Mouse (Mus musculus) gastrocnemius, adult 18-20 months (tissue): Measurements from ENCODE around the gene Tmem9. TPM values are rescaled to one million over a fixed set of nuclear protein-coding genes. Genes with fewer than 3 reads are reported as not detected.

Source experiments
- DNase-seq: peaks from one replicate; pipeline ENCODE4 v3.0.0; 2021; ENCODE audit warnings: low spot score
- total RNA-seq, 2 experiments: library from RNA; stranded (reverse); gene quantifications; 2 replicates each; pipeline ENCODE4 v1.2.3; 2021

Gene Tmem9
- total RNA-seq, 2 experiments from 2014 or later = 5.9 to 7.0 TPM

DNA sequence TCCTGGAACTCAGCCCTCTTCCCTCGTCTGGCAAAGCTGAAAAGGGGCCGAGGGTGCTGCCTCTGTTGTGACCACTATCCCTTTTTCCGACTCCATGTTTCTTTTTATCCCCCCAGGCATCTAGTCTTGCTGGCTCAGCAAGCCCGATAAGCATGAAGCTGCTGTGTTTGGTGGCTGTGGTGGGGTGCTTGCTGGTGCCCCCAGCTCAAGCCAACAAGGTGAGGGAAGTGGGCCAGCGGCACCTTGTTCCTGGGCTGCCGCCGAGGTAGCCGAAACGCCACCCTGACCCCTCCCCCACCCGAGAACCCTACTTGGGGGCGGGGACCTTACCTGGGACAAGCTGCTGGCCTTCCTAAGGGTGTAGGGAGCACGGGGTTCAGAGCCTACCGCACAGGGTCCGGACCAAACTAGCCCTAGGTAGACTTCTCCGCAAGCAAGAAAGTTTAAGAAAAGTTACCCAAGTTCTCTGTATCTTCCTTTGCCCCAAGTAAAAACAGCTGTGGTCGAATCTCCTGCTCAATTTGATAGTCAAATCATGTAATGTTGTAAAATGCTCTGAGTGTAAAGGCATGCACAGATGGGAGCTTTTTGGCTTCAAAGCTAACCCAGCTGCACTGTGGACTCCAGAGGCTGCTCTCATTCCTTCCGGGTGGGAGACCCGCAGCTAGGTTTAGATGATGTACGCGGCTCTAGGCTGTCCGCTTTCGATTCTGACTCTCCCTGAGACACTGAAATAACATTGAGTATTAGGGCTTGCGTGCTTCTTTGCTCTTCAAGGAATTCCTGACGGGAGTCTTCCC lies 10.6 kb downstream of the Tmem9 start:
- DNase-seq = no peak

DNA sequence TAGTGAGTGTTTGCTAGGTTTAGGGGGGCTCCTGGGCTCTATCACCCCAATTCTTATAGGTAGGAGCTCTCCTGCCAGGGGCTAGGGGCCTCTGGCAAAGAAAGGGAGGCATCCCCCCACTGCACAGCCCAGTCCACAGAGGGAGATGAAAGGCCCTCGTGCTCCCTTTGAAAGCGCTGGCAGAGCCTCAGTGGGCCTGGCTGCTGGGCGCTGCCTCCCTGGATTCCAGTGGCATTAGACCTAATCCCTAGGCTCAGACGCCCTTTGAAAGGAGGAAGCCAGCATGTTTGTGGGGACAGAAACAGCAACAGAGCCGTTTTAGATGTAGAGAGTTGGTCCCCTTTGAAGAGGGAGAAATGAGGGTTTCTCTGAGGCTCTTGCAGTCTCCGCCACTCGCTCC lies 22.3 kb downstream of the Tmem9 start:
- no peak for DNase-seq

- DNase-seq = no peak
Observed at GRCm38 (mm10) chr1:136031697-136032096, 23.7 kb downstream of the Tmem9 start.

GRCm38 (mm10) chr1:136032961-136033360 lies 25.0 kb downstream of the Tmem9 start:
- DNase-seq = no peak

DNA sequence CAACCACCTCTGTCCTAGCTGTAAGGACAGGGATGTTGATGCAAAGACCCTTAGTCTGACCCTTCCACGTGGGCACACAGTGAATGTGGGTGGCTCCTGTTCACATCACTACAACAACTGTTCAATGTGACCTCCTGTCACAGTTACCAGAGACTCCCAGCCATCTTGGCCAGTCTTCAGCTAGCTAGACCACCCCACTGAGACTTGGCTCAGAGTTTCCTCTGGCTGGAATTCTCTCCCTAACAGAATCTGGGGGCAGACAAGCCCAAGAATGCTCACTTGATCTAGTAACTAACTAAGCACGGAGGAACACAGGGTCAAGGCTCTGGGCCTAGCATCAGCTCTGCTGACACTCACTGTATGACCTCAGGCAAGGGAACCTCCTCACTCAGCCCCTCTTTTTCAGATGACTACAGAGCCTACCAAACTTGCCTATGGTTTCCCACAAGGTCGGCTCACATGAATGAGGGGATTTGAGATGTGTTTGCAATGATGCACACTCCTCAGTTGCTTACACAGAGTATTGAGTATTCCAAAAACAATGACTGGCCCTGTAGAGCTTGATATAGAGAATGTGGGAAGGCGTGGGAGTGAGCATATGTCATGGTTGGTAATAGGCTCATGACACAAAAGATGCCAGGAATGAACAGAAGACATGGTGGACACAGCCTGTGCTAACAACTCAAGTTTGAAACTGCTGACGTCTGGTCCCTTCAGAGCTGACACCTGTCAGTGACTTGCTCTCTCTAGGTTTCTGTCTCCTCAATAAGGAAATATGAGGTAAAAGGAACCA lies 31.0 kb downstream of the Tmem9 start:
- DNase-seq = no peak

DNA sequence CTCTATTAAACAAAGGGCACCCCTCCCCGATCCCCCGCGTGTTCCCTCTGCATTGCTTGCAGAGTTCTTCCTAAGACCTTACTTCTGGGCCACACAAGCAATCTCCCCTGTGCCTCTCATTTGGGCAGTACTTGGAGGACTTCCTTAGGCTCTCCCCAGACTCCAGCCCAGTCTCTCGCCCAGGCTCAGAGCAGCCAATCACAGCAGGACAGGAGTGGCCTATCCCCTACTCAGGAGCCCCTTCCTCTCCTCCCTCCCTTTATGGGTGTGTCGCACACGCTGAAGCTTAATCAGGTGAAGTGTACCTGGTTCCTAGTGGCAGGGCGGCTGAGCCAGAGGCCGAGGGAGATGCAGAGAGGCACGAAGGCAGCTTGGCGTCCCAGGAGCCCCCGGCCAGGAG lies 32.5 kb downstream of the Tmem9 start:
- no peak for DNase-seq

GRCm38 (mm10) chr1:136040874-136041273 lies 32.9 kb downstream of the Tmem9 start:
- no peak for DNase-seq

GRCm38 (mm10) chr1:136045774-136046173 lies 37.8 kb downstream of the Tmem9 start:
- peak; percentile 43 for DNase-seq

DNA sequence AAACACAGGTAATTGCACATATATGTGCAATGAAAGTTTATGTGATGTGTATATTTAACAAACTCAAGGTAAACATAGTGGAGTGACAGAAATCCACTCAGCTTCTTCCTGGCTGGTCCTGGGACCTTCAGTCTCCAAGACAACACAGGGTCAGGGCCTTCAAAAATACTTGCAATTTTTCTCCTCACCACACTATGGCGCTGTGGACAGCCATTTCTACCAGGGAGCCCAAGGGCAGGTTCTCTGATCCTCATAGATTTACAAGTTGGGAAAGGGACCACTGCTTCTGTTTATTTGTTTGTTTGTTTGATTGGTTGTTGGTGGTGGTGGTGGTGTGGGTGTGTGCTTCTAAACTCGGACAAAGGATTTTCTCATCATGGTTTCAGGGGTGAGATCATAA lies 39.5 kb downstream of the Tmem9 start:
- peak; percentile 43 for DNase-seq

DNA sequence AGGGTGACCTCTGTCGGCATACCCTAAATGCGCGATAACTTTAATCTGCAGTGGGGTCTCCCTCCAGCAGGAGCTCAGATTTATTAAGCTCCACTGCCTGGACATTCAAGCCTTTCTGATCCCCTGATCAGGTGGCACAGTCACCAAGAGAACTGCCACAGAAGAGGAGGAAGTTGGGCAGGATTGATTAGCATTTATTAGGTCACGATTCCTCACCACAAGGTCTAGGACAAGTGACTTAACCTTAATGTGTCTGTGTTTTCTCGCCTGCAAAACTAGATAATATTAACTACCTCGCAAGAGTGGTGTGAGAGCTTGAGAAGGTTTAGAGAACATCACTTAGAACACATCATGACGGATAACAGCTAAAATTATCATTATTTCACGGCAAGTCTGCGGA lies 39.9 kb downstream of the Tmem9 start:
- no peak for DNase-seq

DNA sequence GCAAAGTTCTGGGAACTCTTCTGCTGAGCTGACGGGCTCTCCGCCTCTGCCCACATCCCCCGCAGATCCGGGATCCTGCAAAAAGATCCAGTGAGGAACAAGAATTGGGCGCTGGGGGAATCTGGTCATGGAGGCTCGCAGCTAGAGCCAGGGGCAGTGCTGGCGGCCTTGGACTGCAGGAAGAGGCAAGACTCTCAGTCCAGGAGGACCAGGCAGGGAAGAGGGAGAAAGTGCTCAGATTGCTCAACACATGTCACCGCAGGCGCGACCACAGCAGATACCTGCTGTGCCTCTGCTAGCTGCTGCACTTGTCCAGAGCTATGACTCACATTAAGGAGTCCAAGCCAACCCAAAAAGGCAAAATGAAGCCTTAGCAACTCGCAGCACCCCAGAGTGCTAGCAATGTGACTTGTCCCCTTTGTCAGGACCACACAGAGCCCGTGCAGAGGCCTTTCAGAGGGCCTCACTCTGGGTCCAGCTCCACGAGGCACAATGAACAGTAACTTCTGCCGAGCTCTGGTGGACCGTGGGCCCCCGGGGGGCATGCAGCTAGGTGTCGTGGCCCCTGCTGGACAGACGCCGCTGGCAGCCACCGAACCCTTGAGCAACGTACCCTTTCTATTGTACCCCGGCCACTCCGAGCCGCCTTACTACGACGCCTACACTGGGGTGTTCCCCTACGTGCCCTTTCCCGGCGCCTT lies 42.5 kb downstream of the Tmem9 start, which contains the start of gene Ascl5:
Gene Ascl5 (plus strand): TSS at position 493 of the 701 bp plus-strand sequence.
- no peak for DNase-seq

DNA sequence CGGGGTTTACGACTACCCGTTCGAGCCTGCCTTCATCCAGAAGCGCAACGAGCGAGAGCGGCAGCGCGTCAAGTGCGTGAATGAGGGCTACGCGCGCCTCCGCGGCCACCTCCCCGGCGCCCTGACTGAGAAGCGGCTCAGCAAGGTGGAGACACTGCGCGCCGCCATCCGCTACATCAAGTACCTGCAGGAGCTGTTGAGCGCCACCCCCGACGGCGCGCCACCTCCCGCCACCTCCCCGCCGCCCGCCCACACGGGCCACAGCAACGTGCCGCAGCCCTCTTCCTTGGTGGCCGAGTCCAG lies 43.0 kb downstream of the Tmem9 start:
- no peak for DNase-seq

GRCm38 (mm10) chr1:136051465-136051864 lies 43.5 kb downstream of the Tmem9 start:
- peak; percentile 89 for DNase-seq

- DNase-seq = peak; percentile 81
Observed at GRCm38 (mm10) chr1:136052547-136052946, 44.6 kb downstream of the Tmem9 start, which contains the start of gene Cacna1s. TSS of gene Cacna1s (plus strand) at chr1:136052750.

GRCm38 (mm10) chr1:136055771-136056170 lies 47.8 kb downstream of the Tmem9 start:
- DNase-seq = no peak

GRCm38 (mm10) chr1:136058594-136058993 lies 50.6 kb downstream of the Tmem9 start:
- no peak for DNase-seq

GRCm38 (mm10) chr1:136061041-136061789 lies 53.3 kb downstream of the Tmem9 start:
- peak; percentile 78 for DNase-seq

GRCm38 (mm10) chr1:136061790-136062141 lies 53.8 kb downstream of the Tmem9 start:
- DNase-seq = no peak

- no peak for DNase-seq
Observed at GRCm38 (mm10) chr1:136063991-136064390, 56.0 kb downstream of the Tmem9 start.

DNA sequence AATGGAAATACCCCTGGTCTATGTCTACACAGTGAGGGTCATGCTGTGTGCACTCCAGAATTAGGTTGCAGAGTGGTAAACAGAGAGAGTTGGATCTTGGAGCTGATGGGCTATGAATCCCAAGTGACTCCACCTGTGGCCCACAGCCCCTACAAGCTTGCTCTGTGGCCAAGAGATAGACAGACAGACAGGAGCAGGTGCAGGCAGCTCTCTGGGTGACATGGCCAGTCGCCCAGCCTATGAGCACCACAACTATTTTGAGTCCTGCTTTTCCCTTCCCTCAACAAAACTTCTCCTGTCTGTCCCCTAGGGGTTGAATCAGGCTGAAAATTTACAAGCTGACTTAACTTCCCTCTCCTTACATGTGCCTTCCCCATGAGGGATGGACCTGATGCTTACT lies 58.7 kb downstream of the Tmem9 start:
- peak; percentile 87 for DNase-seq

DNA sequence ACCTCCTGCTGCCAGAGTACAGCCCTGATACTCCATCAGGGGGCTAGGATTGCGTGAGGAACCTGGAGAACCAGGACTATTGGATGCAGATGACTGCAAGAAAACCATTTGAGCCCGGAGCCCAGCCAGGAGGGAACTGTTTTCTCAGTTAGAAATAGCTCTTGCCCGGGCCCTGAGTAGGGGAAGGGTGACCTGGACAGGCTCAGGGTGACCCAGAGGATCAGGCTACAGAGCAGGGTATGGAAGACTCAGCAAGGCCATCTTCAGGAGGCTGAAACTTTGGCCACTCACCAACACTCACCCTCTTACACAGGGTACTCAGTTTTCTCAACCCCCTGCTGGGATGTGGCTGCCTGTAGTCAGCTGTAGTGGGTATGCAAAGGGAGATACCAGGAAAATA lies 59.6 kb downstream of the Tmem9 start:
- DNase-seq = peak; percentile 77
